Mouse (Mus musculus) gastrocnemius, adult 8-10 months (tissue): ENCODE data around the gene Grik5. TPM values are rescaled to one million over a fixed set of nuclear protein-coding genes. Genes with fewer than 3 reads are reported as not detected.
A peak's percentile ranks its signal among the peaks of the same experiment; 100 is the strongest.
"Not testable (repeated sequence)": the region's sequence is repeated elsewhere in the genome, so short reads cannot be mapped to it uniquely, and the experiment has no call there.

Experiments
- DNase-seq, 2 experiments: peaks; one replicate each; pipeline ENCODE4 v3.0.0; 2022; ENCODE audit warnings: low spot score in 2 of 2
- total RNA-seq, 4 experiments: library from RNA; stranded (reverse); gene quantifications; 2 replicates each; pipeline ENCODE4 v1.2.4; 2022

Grik5 gene
- total RNA-seq, 4 experiments from 2014 or later = 1.3 to 3.2 (median 2.2) TPM

DNA sequence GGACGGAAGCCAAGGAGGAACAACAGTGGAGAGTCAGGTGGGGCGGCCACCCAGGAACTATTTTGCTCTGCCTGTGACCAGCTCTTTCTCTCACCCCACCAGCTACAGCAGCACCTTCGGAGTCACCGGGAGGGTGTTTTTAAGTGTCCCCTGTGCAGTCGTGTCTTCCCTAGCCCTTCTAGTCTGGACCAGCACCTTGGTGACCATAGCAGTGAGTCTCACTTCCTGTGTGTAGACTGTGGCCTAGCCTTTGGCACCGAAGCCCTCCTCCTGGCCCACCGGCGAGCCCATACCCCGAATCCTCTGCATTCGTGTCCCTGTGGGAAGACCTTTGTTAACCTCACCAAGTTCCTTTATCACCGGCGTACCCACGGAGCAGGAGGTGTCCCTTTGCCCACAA, 8.3 kb upstream of the Grik5 start:
- no peak for DNase-seq

GRCm38 (mm10) chr7:25079496-25080026, 7.4 kb upstream of the Grik5 start:
- DNase-seq = no peak

DNA sequence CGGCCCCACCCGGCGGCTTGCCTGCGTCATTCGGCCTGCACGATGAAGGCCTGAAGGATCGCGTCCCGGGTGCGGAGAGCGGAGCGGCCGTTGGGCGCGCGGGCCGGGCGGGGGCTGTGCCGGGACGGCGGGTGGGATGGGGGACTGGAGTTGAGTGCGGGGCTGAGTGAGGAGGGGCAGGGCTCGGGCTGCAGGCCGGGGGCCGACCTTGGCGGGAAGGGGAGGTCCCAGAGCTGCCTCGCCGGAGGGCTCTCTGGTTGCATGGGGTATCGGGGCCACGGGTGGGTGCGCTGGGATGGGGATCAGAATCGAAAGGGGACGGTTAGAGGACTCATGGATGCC, 5.2 kb upstream of the Grik5 start:
- no peak for DNase-seq

DNA sequence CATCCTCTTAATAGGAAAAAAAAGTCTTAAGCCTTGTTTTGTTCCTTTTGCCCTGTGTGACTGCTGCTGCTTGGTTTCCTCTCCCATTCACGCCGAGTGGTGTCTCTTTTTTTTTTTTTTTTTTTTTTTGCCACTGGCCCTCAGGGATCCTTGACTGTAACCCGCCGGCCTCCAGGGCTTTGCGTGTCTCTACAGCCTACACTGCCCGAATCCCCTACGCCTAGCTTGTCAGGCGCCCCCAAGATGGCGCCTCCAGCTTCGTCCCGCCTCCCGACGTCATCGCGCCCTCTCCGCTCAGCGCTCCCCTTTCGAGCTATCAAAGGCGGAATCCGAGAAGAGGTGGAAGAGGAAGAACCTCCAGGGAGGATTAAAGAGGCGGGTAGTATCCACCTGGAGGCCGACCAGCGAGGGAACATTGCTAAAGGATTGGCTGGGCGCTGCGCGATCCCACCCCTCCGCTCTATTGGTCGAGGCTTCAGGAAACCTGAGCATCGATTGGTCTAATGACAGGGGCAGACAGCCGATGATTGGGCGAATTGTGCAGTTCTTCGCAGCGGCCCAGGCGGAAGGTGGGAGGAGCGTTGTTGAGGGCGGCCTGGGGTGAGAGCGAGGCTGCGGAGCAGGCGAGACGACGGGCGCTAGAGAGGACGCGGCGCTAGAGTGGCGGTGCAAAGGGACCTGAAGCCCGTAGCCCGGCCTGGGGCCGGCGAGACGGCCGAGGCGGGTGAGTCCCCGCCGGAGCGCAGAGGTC, 4.7 kb upstream of the Grik5 start:
- peak; percentile 96 to 98 for DNase-seq

- no peak for DNase-seq
Observed at GRCm38 (mm10) chr7:25076296-25076662, 4.1 kb upstream of the Grik5 start.

GRCm38 (mm10) chr7:25073924-25074323, 1.8 kb upstream of the Grik5 start:
- DNase-seq = no peak

GRCm38 (mm10) chr7:25072716-25073390, 707 bp upstream of the Grik5 start:
- no peak for DNase-seq

- DNase-seq = no peak
Observed at GRCm38 (mm10) chr7:25068724-25069123, 3.4 kb downstream of the Grik5 start.

- no peak for DNase-seq
Observed at GRCm38 (mm10) chr7:25067909-25068656, 4.1 kb downstream of the Grik5 start.

GRCm38 (mm10) chr7:25067338-25067737, 4.8 kb downstream of the Grik5 start:
- DNase-seq = no peak

DNA sequence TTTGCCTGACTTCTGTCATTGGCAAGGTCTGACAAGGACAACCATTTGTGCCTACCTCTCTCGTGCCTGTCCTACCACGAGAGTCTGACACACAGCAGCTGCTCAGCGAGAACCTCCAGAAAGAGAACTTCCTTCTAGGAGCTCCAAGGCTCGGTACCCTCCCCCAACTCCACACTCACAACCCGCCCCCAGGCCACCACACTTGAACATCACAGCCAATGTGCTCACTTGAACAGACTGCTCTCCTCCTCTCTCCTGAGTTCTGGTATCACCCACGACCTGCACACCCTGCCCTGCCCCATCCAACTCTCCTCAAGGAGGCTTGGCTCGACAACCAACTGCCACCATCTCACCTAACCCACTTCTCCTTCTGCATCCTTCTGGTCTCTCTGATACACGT, 8.2 kb downstream of the Grik5 start:
- DNase-seq = no peak

DNA sequence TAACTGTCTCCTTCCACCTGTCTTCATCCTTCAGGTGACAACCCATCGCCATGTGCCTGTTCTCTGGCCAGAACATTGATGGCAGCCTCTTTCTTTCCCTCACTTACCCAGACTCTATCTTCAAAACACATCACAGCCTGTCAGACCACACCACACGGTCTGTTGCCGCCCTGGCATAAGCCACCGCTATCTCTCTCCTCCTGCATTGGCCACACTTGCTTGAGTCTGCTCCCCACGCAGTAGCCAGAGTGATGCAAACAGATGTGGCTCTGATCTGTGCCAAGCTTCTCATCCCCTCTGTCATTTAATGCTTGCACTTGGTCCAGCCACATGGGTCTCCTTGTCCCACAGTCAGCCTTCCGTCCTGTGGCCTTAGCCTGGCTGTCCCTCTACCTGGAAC, 8.8 kb downstream of the Grik5 start:
- no peak for DNase-seq

GRCm38 (mm10) chr7:25058836-25059235, 13.3 kb downstream of the Grik5 start:
- DNase-seq = no peak

DNA sequence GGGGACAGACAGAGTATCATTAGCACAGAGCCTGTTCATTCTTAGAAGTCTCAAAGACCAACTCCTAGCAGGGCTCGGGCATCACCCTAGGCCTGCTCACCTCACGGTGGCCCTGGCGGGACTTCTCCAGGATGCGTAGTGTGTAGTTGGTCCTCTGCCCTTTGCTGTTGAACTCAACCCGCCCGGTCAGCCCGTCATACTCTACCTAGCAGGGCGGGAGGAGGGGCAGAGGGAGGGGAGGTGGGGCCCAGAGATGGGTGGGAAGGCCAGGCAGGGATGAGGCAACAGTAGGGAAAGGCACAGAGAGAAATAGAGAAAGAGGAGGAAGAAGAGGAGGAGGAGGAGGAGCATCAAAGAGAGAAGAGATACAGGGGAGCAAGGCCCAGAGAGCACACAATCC, 13.8 kb downstream of the Grik5 start:
- DNase-seq = no peak

DNA sequence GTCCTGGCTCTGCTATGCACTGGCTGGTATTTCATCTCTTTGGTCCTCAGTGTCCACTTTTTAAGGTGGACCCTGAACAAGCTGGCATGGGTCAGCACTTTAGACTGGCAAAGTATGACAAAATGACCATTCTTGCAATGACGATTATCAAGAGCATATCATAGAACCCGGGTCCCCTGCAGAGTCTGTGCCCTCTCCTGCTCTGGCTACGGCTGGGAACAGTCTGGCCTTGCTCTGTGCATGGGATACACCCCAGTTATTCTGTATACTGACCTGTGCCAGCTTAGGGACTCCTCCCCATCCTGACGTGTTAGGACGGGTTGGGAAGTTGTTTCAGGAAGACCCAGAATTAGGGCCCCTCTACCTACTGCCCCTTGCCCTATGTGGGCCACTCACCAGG, 14.3 kb downstream of the Grik5 start:
- no peak for DNase-seq

- DNase-seq = no peak
Observed at GRCm38 (mm10) chr7:25056951-25057350, 15.2 kb downstream of the Grik5 start.

DNA sequence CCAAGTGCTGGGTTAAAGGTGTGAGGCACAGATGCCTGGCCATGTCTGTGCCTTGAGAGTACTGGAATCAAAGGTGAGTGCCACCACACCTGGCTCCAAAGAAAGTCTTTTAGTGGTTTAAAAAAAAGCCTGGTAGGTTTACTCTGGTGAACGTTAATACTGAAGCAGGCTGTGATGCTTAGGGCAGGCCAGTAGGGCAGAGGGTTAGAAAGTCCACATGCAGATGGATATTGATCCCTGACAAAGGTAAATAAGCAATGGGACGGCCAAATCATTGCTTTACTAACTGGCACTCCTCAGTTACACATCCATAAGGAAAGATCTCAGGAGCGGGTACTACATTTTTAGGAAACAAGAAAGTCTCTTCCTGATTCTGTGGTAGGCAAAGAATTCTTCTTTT, 19.6 kb downstream of the Grik5 start:
- DNase-seq = no peak

DNA sequence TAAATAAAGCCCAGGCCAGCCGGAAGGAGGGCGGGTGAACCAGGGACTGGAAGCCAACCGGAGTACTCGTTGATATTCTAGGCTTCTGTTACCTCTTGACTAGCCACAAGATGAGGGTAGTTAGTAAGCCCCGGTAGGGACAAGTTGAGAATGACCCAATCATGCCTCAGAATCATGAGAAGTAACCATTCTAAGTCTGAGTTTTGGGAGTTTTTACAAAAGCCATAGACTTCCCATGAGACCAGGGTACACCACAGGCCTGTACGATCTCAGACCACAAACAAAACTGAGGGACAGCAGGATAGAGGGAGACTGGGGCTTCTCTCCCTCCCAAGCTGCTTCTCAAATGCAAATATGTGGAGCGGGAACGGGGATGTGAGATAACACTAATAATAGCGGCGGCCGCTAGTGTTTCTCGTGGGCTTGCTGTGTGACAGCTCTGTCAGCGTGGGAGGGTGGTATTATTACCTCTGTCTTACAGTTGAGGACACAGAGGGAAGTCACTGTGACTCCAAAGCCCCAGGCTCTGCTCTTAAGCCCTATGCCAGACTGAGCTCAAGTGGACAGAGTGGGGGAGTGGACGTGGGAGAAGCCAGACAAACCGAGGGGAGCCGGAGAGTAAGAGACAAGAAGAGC, 22.7 kb downstream of the Grik5 start:
- DNase-seq = no peak

- DNase-seq = no peak
Observed at GRCm38 (mm10) chr7:25047363-25047762, 24.8 kb downstream of the Grik5 start.

- not testable (repeated sequence) for DNase-seq
Observed at GRCm38 (mm10) chr7:25044599-25044998, 27.5 kb downstream of the Grik5 start.

- no peak for DNase-seq
Observed at GRCm38 (mm10) chr7:25041921-25042320, 30.2 kb downstream of the Grik5 start.

GRCm38 (mm10) chr7:25035916-25036315, 36.2 kb downstream of the Grik5 start:
- peak; percentile 16 to 24 for DNase-seq
